In genomic region chr8:41988216-41988615, GRCm38 (mm10) we compare ENCODE assay signal across 23 mouse cellular contexts.
DNase-seq lines count a peak whose midpoint lies in the region; ATAC-seq and TF ChIP-seq lines count a peak whose summit lies in the region.
"Had no signal": no experiment of that assay in that cellular context is flagged by ENCODE, and none has a peak within 500 bp of the region (broad histone marks: within the 10 kb centered on the region; RNA-seq: fewer than 3 reads in every experiment).

No protein-coding gene starts in this region.

- TF ChIP-seq CTCF in kidney, adult 2 months (conservative IDR thresholded peaks at IDR 0.05; ENCODE audit: insufficient read depth, insufficient read length, low read depth, low read length) = no peak
- no peak for TF ChIP-seq CTCF in layer of hippocampus, adult 2 months (conservative IDR thresholded peaks at IDR 0.05)

- no peak overlapping the region for H3K4me2 ChIP-seq in kidney, embryonic 14.5 days (replicated peaks; ENCODE audit: low read depth, low read length)
- H3K4me2 ChIP-seq in limb, embryonic 13.5 days (replicated peaks) = peak overlapping the region; percentile 20; the same call in 1 of the 2 replicates
- no peak overlapping the region for H3K4me2 ChIP-seq in intestine, embryonic 15.5 days (replicated peaks)
- H3K4me2 ChIP-seq: embryonic facial prominence, embryonic 15.5 days; forebrain, embryonic 15.5 days; heart, embryonic 11.5 days; heart, embryonic 15.5 days; hindbrain, embryonic 15.5 days had no signal

- H3K4me1 ChIP-seq in kidney, embryonic 14.5 days (ENCODE audit: control insufficient read depth, insufficient read depth, low read length) = 0 out of 2 replicates have a peak, but pooled peaks cover 6% of the 10 kb centered on the region
- no peaks in the 10 kb centered on the region for H3K4me1 ChIP-seq in kidney, adult 2 months (ENCODE audit: control insufficient read depth, insufficient read depth, low read length)
- peaks cover 24% of the 10 kb centered on the region for H3K4me1 ChIP-seq in limb, embryonic 13.5 days
- no peaks in the 10 kb centered on the region for H3K4me1 ChIP-seq in intestine, embryonic 15.5 days (replicated peaks)
- H3K4me1 ChIP-seq: embryonic facial prominence, embryonic 15.5 days; forebrain, embryonic 15.5 days; heart, embryonic 15.5 days; hindbrain, embryonic 10.5 days; hindbrain, embryonic 15.5 days had no signal

- no peak overlapping the region for H3K9ac ChIP-seq in kidney, embryonic 14.5 days (ENCODE audit: low read depth, low read length)
- H3K9ac ChIP-seq in limb, embryonic 13.5 days = no peak overlapping the region
- no peak overlapping the region for H3K9ac ChIP-seq in intestine, embryonic 15.5 days
- H3K9ac ChIP-seq: embryonic facial prominence, embryonic 15.5 days; forebrain, embryonic 15.5 days; heart, embryonic 15.5 days; hindbrain, embryonic 15.5 days had no signal

- peak; percentile 78 for ATAC-seq in kidney, embryonic 14.5 days (ENCODE audit: low FRiP score, low TSS enrichment)
- peak; percentile 28; the same call in 1 of the 2 replicates for ATAC-seq in limb, embryonic 13.5 days (ENCODE audit: low FRiP score, low read depth)
- ATAC-seq in intestine, embryonic 15.5 days = no peak
- ATAC-seq: activated CD4-positive, CD25-positive, alpha-beta regulatory T cell, adult 4 months; forebrain, embryonic 15.5 days; Patski had no signal

- no peak for TF ChIP-seq POLR2A in kidney, adult 2 months (IDR thresholded peaks at IDR 0.05; ENCODE audit: low read depth, low read length)

- no peaks in the 10 kb centered on the region for H3K9me3 ChIP-seq in kidney, embryonic 14.5 days (ENCODE audit: control insufficient read depth, low read length)
- no peaks in the 10 kb centered on the region for H3K9me3 ChIP-seq in limb, embryonic 13.5 days
- H3K9me3 ChIP-seq in intestine, embryonic 15.5 days = no peaks in the 10 kb centered on the region
- H3K9me3 ChIP-seq: embryonic facial prominence, embryonic 15.5 days; forebrain, embryonic 15.5 days; heart, embryonic 15.5 days; hindbrain, embryonic 10.5 days; hindbrain, embryonic 15.5 days had no signal

- 21% methylated on average over 5 of the region's 5 CpGs for WGBS in kidney, embryonic 14.5 days
- WGBS in kidney, adult 2 months = 30% methylated on average over 5 of the region's 5 CpGs
- WGBS in limb, embryonic 13.5 days = 7% methylated on average over 5 of the region's 5 CpGs
- WGBS in intestine, embryonic 15.5 days = 48% methylated on average over 5 of the region's 5 CpGs

- no peak overlapping the region for H3K27ac ChIP-seq in kidney, embryonic 14.5 days (ENCODE audit: low read depth, low read length)
- no peak overlapping the region for H3K27ac ChIP-seq in kidney, adult 2 months (ENCODE audit: insufficient read depth, low read depth, low read length)
- H3K27ac ChIP-seq in layer of hippocampus, adult 2 months = peak overlapping the region; percentile 78
- no peak overlapping the region for H3K27ac ChIP-seq in limb, embryonic 13.5 days
- no peak overlapping the region for H3K27ac ChIP-seq in intestine, embryonic 15.5 days
- H3K27ac ChIP-seq: embryonic facial prominence, embryonic 15.5 days; forebrain, embryonic 15.5 days; heart, embryonic 15.5 days; hindbrain, embryonic 10.5 days; hindbrain, embryonic 15.5 days had no signal

- H3K4me3 ChIP-seq in kidney, embryonic 14.5 days (ENCODE audit: low read length) = no peak overlapping the region
- no peak overlapping the region for H3K4me3 ChIP-seq in kidney, adult 2 months (ENCODE audit: insufficient read depth, low read depth, low read length)
- no peak overlapping the region for H3K4me3 ChIP-seq in layer of hippocampus, adult 2 months
- H3K4me3 ChIP-seq in limb, embryonic 13.5 days = no peak overlapping the region
- no peak overlapping the region for H3K4me3 ChIP-seq in intestine, embryonic 15.5 days (replicated peaks)
- H3K4me3 ChIP-seq: embryonic facial prominence, embryonic 15.5 days; forebrain, embryonic 15.5 days; heart, embryonic 15.5 days; hindbrain, embryonic 10.5 days; hindbrain, embryonic 15.5 days had no signal

- DNase-seq in kidney, adult 2 months = no peak
- no peak for DNase-seq in layer of hippocampus, adult 2 months (ENCODE audit: low spot score in 2 of 2)
- no peak for DNase-seq in layer of hippocampus, postnatal 36 days
- DNase-seq in forelimb bud, embryonic 11.5 days (ENCODE audit: low read depth, low spot score) = peak; percentile 55
- DNase-seq in thymus, postnatal 4 days = no peak
- DNase-seq: adrenal gland, postnatal 14 days; cerebellum, adult 18-20 months; cerebellum, adult 9-11 months; cerebellum, postnatal 36 days; gastrocnemius, postnatal 10 days; heart, adult 18-20 months; heart, postnatal 14 days had no signal

- no peaks in the 10 kb centered on the region for H3K27me3 ChIP-seq in kidney, embryonic 14.5 days (ENCODE audit: control insufficient read depth, insufficient read depth, low read length)
- no peaks in the 10 kb centered on the region for H3K27me3 ChIP-seq in kidney, adult 2 months (replicated peaks; ENCODE audit: control insufficient read depth, insufficient read depth, low read length)
- H3K27me3 ChIP-seq in limb, embryonic 13.5 days = peaks cover 4% of the 10 kb centered on the region; the same call in 1 of the 2 replicates
- H3K27me3 ChIP-seq in intestine, embryonic 15.5 days (replicated peaks) = no peaks in the 10 kb centered on the region
- H3K27me3 ChIP-seq: embryonic facial prominence, embryonic 15.5 days; forebrain, embryonic 15.5 days; heart, embryonic 15.5 days; hindbrain, embryonic 15.5 days; Patski had no signal

- no peaks in the 10 kb centered on the region for H3K36me3 ChIP-seq in kidney, embryonic 14.5 days (ENCODE audit: control insufficient read depth, insufficient read depth, low read length)
- H3K36me3 ChIP-seq in kidney, adult 2 months (ENCODE audit: control insufficient read depth, insufficient read depth, low read length) = no peaks in the 10 kb centered on the region
- no peaks in the 10 kb centered on the region for H3K36me3 ChIP-seq in limb, embryonic 13.5 days
- no peaks in the 10 kb centered on the region for H3K36me3 ChIP-seq in intestine, embryonic 15.5 days
- H3K36me3 ChIP-seq: embryonic facial prominence, embryonic 15.5 days; forebrain, embryonic 15.5 days; heart, embryonic 15.5 days; hindbrain, embryonic 10.5 days; hindbrain, embryonic 15.5 days had no signal
